Mouse (Mus musculus): ENCODE measurements around the gene Tpbgl. TPM values are rescaled to one million over a fixed set of nuclear protein-coding genes. Genes with fewer than 3 reads are reported as not detected.

The Tpbgl gene
- polyA plus RNA-seq, 1 experiment from 2014 or later: 1.6 TPM

DNA sequence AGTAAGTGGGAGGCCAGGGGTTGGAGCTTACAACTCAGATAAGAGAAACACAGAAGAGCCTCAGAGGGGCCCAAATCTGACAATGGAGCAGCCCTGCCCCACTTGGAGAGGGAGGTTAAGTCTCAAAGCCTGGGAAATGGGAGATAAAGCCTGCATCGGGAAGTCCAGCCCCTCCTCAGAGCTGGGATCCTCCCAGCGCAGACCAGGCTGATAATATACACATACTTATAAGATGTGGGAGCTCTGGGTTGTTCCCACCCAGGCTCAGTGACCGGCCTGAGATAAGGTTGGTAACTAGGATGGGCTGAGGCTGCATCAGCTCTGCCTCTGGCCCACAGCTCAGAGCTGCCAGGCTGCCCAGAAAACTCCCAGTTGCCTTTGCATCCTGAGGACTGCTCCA, 15.2 kb upstream of the Tpbgl start:
- no peak for DNase-seq (ENCODE audit: low spot score)

DNA sequence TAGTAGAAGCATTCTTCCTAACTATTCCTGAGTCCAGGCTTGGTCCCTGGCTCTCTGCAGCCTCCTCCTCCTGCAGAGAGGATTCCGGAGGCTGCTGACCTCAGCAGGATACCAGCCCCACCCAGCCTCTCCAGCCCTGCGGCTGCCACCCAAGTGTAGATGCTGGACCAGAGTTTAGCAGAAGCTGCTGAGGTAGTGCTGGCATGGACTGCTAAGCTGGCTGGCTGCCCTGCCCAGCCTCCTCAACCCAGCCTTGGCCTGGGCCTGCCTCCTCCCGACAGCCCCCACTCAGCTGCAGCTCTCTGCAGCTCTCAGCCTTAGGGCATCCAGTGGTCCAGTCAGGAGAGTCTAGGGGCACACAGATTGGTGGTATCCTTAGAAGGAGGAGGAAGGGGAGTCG, 14.3 kb upstream of the Tpbgl start:
- no peak for DNase-seq (ENCODE audit: low spot score)

DNA sequence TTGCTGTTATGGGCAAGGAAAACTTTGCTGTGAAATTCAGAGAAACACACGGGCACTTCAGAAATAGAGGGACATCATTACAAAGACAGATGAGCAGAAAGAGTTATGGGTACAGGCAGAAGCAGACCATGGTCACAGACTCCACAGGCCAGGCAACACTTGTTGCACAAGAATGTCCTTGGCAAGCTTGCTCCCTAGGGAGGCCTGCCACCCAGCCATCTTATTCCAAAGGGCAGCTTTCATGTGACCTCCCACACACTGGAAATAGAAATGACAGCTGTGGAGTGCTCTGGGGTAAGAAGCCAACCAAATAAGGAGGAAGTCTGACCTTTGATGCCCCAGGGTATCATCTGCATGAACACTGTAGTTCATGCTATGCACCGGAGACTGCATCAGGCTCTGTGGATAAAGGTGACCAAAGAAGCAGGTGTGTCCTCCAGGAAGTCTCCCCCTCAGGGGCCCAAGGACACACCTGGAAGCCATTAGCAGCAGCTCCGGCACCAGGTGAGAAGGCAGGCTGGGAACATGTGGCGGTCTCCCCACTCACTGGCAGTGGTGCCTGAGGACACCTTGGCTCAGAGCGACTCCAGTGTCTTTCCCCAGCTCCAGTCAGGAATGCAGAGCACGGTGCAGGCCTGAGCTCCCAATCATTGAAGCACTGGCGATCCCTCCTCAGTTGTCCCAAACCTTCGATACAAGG, 7.2 kb upstream of the Tpbgl start:
- DNase-seq (ENCODE audit: low spot score): no peak

DNA sequence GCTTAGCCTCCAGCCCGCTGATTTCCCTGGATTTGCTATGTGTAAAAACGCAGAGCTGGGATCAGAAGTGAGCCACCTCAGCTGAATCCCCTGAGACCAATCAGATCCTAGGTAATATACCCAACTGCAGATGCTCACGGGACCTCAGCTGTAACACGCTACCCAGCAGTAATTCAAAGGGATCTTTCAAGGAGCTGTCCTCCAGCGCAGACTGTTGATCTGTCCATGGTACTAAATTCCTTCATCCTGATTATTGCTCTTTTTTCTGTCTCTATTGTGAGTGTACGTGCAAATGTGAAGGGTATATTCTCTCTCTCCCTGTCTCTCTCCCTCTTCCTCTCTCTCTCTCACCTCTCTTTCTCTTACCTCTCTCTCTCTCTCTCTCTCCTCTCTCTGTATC, 5.4 kb upstream of the Tpbgl start:
- no peak for DNase-seq (ENCODE audit: low spot score)

DNA sequence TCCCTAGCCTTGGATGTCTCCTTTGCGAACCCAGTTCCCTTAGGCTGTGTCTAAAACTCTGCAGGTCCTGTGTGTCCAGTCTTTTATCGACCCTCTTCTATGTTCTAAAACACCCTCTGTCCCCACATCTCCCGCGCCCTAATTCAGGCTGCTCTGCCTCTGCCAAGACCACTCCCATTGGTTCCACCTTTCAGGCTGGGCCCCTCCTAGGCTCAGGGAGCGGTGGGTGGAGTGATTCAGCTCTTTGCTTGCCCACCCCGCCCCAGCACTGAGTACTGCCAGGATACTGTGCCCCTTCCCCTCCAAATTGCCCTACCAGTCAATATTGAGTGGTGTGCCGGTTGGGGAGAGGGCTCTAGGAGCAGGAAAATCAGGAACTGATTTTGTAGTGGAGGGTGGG, 463 bp upstream of the Tpbgl start:
- DNase-seq (ENCODE audit: low spot score): no peak

DNA sequence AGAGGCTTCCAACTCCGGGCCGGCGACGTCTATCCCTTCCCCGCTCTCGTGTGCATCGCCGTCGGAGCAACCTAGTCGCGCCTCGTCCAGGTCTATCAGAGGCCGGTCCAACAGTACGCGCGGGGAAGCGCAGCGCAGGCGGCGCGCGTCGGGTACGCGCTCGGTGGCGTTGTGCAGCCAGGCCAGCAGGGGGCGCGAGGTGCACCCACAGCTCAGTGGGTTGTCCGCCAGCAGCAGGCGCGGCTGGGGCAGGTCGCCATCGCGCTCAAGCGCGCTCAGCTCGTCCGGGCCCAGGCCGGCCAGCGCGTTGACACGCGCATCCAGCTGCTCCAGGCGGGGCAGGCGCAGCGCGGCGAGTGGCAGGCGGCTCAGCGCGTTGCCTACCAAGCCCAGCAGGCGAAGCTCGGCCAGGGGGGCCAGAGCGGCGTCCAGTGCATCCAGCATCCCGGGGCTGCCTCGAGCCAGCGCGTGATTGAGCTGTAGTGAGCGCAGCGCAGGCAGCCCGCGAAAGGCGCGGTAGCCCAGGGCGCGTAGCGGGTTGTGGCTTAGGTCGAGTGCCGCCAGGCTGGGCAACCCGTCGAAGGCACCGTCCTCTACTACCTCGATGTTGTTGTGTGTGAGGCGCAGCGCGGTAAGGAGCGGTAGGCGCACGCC, 1.1 kb downstream of the Tpbgl start:
- peak; percentile 81 for DNase-seq (ENCODE audit: low spot score)

DNA sequence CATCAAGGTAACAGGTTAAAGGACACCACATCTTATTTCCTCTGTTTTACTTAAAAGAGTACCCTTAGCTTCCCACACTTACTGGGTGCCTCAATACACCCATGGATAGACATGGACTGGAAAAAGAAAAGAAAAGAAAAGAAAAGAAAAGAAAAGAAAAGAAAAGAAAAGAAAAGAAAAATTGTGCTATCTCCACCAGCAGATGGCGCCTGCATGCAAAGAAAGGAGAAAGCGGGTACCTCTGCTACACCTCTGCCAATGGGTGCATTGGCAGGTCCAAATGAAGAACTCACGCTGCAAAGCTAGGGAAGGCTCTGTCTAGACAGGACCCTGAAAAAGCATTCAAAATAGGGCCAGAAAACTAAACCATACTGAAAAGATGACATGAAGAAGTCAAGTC, 8.0 kb downstream of the Tpbgl start:
- DNase-seq (ENCODE audit: low spot score): peak; percentile 51

DNA sequence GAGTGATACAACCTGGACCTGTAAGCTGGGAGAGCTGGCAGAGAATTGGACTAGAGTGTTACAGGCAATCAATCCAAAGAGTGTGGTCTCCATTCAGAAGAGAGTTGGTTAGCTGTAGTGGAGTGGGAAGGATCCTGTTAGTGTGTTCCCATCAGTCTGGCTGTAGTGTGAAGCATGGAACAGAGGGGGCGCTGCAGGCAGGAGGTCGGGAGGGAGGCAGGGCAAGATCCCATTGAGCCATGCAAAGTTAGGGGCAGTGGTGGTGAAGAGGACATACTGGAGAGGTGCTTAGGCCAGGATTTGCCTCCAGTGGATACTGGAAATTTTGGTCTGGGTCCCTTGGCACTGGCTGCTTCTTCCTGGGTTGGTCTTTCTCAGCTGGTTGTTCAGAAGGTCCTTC, 8.6 kb downstream of the Tpbgl start:
- no peak for DNase-seq (ENCODE audit: low spot score)

DNA sequence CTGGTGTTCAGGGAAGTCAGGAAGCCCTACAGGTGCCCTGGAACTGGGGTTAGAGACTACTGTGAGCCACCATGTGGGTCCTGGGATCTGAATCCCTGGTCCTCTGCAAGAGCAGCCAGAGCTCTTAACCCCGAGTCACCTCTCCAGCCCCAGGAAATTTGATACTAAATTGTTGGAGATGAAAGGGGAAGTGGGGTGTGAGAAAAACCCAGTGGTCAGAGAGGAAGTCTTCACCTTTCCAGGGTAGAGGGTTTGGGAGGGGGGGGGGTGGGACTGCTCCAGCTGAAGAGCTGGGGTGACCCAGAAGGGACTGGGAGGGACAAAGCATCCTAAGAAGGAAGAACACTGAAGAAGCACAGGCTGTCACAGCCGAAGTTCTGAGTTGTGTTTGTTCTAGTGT, 19.3 kb downstream of the Tpbgl start:
- no peak for DNase-seq (ENCODE audit: low spot score)

DNA sequence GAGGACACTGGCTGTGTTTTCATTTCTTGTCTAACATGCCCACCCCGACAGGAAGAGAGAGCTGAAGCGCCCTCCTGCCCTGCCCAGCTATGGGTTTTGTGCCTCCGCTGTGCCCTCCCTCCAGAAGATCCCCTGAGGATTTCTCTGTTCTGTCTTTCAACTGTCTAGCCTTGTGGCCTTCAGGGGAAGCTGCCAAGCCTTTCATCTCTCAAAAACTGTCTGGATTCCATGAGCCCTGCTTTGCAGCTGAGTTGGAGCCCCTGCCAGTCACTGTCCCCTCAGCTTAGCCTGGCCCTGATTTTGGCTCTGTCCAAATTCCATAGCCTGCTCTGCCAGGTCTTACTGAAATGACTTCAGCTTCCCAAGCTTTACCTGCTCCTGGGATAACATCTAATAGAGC, 20.1 kb downstream of the Tpbgl start:
- no peak for DNase-seq (ENCODE audit: low spot score)

DNA sequence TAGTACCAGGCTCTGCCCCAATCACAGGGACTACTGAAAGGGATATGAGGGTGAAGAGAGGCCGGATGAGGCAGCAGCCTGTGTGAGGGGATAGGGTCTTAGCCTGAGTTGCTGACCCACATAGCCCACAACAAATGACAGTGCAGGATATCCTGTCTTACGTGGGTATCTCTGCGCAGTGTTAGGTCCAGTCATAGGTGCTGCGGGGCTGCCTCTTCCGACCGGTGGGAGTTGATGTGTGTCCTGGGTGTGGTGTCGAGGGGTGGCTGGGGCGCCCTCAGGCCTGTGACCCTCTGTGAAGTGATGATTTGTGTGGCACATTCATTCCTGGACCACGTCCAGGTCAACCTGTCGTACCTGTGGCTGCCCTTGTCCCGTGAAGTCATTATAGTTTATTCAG, 20.6 kb downstream of the Tpbgl start:
- DNase-seq (ENCODE audit: low spot score): no peak

DNA sequence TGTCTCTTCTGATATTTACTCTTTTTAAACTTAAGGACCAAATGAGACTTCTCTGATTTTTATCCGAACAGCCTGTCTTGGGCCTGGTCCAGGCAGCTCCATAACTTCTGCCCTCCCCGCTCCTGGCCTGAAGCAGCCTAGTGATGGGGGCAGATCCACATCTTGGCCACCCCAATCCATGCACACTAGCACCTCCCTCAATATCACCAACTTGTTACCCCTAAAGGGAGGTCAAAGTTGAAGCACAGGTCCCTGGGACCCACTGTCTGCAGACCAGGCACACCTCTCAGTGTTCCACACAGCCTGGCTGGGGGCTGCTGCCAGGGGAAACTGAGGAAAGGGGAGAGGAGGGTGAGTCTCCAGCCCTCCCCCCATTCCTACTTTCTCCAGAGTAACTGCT, 21.8 kb downstream of the Tpbgl start:
- DNase-seq (ENCODE audit: low spot score): no peak

DNA sequence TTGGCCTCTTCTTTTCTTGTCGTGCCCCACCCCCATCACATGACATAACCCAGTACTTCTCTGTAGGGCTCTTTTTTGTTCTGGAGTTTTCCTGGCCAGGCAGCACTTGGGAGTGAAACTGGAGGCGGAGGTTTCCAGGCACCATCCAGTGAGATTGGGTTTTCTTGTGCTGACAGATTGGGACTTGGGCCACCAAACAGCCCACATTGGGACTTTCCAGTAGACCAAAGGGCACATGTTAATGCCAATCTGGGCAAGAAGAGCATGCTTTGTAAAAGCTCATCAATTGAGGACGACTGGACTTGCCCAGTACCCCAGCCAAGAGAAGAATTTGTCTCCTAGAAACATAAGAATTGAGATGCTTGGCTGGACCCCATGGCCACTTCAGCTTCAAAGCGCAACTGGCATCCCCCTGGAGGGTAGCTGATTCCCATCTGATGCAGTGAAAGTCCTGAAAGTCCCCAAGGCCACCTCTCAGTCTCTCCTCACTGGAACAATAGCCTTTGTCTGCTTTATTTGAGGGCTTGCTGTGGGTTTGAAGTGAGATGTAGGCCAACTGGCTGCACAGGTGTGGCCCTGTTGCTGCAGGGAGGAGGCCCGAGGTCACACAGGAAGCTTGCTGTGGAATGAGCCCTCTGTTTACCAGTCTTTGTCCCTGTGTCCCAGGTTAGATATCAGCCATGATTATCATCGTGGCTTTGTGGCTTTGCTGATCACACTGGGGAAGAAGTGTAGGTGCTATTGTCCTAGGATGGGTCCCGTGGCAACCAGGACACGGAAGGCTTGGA, 22.8 kb downstream of the Tpbgl start:
- DNase-seq (ENCODE audit: low spot score): peak; percentile 59

DNA sequence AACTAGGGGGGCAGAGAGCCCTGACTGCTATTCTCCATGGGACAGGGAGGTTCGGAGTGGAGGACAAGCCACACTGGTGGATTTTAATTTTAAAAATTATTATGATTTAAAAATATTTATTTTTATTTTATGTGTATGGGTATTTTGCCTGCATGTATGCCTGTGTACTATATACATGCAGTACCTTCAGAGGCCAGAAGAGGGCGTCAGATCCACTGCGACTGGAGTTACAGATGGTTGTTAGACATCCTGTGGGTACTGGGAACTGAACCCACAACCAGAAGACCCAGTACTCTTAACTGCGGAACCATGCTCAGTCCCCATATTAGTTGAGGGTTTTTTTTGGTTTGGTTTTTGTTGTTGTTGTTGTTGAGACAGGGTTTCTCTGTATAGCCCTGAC, 28.2 kb downstream of the Tpbgl start:
- no peak for DNase-seq (ENCODE audit: low spot score)

DNA sequence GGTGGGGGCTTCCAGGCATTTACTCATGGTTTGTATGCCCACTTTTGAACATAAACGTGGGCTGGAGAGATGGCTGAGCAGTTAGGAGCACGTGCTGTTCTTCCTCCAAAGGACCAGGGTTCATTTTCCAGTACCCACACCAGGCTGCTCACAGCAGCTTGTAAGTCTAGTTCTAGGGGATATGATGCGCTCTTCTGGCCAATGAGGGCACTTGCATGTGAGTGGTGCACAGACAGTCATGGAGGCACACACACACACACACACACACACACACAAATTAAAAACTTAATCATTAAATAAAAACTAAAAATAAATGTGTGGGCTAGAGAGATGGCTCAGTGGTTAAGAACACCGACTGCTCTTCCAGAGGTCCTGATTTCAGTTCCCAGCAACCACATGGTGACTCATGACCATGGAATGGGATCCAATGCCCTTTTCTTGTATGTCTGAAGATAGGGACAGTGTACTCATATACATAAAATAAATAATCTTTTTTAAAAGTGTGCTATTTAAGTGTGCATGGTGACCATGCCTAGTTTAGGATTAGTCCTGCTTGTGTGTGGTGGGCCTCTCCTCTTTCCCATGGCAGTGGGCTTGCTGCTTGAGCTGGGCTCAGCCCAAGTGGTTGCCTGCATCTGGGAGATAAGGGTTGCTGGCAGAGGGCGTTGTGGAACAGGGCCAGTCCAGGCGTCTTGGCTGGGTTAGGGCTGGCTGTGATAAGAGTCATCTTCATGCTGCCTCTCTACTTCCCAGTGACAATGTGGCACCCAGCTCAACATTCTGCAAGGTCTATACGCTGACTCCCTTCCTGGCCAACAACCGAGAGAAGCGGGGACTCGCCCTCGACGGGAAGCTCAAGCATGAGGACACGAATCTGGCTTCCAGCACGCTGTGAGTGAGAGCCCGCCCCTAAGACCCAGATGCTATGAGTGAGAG, 32.8 kb downstream of the Tpbgl start:
- DNase-seq (ENCODE audit: low spot score): no peak

DNA sequence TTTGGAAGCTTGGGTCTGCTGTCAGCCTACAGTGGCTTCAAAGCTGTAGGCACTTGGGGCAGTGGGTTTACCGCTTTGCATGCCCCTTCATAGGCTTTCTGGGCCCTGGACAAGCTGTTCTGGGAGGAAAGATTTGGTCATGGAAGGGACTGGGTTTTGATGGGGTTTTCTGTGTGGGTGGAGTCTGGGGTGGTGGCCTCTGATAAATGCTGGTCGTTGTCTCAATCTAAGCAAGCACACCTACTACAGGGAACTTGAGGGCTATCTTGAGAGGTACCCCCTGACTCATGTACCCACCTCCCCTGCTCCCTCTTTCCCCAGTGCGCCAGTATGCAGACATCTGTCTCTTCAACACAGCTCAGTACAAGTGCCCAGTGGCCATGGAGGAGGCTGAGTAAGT, 34.2 kb downstream of the Tpbgl start:
- DNase-seq (ENCODE audit: low spot score): no peak

DNA sequence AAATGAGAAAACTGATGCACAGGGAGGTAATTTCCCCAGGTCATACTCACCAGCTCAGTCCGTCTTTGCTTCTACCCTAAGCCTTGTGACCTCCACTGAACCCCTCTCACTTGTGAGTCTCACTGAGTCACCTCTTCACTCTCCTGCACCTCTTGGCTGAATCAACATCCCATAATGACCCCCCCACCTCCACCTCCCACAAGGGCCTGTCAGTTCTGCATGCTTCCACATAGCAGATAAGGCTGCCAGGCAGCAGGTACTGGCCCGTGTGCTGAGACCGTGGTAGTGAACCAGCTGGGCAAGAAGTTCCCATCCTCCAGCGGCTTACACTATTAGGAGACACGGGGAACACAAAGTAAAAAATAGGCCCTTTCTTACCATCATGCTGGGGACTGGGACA, 36.3 kb downstream of the Tpbgl start:
- no peak for DNase-seq (ENCODE audit: low spot score)

DNA sequence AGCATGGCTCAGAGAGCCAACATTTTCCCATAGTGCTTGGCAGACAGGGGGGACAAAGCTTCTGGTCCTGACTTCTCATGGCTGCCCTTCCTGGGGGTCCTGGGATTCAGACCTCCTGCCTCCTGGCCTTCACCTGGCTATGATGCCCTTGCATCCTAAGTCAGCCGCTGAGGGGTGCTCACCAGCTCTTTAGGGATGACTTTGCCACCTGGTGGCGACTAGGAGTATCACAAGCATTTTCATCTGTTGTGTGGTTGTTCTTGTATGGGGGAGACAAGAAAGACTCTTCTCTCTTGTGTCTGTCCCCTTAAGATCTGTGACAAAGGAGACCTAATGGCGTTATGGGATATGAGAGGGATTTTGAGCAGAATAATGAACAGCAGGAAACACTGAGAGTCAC, 36.8 kb downstream of the Tpbgl start:
- DNase-seq (ENCODE audit: low spot score): peak; percentile 83

DNA sequence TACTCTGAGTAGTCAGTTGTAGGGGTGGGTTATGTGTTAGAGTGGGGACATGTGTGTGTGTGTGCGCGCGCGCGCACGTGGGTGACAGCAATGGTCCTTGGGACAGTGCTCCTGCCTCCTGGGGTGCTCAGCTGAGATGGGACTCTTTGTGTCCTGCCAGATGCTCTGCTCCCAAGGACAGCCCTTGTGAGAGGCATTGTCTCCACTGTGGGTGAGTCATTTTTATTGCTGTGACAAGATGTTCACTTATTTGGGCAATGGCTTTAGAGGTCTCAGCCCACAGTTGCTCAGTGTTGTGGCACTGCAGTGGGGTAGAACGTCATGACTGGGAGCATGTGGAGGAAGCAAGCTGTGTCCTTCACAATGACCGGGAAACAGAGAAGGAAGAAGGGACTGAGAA, 40.9 kb downstream of the Tpbgl start:
- no peak for DNase-seq (ENCODE audit: low spot score)

DNA sequence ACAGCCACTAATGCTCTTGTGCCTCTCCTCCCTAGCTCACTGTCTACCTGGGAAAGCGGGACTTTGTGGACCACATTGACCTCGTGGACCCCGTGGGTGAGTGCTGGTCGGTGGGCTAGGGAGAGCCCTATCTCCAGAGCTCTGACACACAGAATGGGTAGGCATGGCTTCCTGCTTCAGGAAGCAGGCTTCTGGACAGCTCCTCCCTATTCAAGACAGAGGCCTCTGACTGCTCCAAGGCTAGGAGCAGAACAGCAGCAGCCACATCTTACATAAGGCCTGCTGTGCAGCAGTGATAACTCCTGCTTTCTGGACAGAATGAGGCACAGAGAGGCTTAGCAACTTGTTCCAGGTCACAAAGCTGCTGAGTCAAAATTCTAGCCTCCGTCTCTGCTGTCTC, 43.3 kb downstream of the Tpbgl start:
- DNase-seq (ENCODE audit: low spot score): no peak

DNA sequence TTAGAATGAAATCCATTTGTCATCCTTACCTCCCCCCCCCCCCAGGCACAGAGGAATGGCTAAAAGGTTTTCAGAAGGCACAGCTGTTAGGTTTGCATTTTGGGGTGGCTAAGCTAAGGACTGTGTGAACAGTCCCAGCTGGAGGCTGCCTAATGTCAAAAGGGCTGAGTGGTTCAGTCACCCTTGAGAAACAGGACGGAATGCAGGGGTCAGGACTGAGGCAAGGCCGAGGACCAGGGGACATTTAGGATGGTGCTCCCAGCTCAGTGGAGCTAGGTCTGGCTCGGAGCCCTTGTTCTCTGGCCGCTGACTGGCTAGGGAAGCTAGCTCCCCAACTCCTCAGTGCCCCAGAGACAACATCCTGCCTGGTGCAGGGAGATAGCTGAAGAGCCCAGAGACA, 44.0 kb downstream of the Tpbgl start:
- DNase-seq (ENCODE audit: low spot score): no peak

DNA sequence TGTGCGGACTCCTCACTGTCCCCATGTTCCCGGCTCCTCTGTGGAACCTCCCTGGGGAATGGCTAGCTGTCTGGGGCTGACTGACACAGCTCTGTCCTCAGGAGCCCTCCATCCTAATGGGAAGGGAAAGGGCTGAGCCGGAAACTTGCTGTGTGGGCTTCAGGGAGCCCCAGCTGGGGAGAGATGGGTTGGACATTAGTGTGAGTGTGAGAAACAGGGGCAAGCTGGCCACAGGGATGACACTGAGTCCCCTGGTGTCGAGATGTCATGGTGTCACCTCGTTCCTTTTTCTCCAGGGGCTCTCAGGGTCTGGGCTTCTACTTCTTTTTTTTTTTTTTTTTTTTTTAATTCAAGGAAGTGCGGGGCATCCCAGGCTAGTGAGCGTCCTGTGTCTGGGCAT, 44.6 kb downstream of the Tpbgl start:
- no peak for DNase-seq (ENCODE audit: low spot score)
